Mouse (Mus musculus) B cell, adult 62 days (primary cell): ENCODE results near the gene Unk. TPM values are rescaled to one million over a fixed set of nuclear protein-coding genes. Genes with fewer than 3 reads are reported as not detected.

Experiments used
- total RNA-seq: library from RNA; stranded (reverse); gene quantifications from 4 replicates; pipeline ENCODE4 v1.2.4, GENCODE M21; 2023

The Unk gene
- 81.4 to 104 TPM (median 94.5 TPM) in 4 replicates for total RNA-seq

DNA sequence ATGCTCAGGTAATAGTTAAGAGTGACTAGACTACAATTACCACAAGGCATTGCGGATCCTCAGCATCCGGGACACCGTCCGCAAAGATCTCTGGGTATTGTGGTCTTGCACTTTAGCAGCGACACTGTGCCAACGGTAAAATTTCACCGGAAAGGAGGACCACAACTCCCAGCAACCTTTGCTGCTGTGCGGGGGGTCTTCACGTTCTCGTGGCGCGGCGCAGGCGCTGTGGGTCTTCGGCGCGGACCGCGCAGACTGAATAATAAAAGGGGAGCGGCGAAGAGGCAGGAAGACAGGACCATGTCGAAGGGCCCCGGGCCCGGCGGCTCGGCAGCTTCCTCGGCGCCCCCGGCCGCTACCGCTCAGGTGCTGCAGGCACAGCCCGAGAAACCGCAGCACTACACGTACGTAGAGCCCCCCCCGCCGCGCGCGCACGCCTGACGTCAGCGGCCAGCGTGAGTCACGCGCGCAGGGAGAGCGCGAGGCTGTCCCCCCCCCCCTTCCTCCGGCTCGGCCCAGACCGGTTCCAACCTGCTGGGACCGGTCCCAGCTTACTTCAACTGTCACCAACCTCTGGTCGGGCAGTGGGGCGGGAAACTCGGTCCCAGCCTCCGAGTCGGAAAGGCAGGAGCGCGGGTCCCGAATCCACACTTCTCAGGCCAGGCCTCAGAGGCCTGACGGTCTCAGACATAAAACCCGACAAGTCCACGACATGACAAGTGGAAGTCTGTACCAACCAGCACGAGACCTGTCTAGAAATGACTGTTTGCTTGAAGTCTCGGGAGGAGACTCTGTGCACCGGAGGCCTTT, at the start of gene Unk:
Gene Unk, plus strand, starts transcription at position 235 of the 810 bp plus-strand sequence.

GRCm38 (mm10) chr11:116012262-116012947, 17.7 kb upstream of the Unk start, which contains the start of gene Galk1:
Gene Galk1, minus strand, starts transcription at chr11:116012719.

GRCm38 (mm10) chr11:116027756-116028155, 2.4 kb upstream of the Unk start, which contains the start of gene H3f3b:
Gene H3f3b, minus strand, starts transcription at chr11:116027962.

DNA sequence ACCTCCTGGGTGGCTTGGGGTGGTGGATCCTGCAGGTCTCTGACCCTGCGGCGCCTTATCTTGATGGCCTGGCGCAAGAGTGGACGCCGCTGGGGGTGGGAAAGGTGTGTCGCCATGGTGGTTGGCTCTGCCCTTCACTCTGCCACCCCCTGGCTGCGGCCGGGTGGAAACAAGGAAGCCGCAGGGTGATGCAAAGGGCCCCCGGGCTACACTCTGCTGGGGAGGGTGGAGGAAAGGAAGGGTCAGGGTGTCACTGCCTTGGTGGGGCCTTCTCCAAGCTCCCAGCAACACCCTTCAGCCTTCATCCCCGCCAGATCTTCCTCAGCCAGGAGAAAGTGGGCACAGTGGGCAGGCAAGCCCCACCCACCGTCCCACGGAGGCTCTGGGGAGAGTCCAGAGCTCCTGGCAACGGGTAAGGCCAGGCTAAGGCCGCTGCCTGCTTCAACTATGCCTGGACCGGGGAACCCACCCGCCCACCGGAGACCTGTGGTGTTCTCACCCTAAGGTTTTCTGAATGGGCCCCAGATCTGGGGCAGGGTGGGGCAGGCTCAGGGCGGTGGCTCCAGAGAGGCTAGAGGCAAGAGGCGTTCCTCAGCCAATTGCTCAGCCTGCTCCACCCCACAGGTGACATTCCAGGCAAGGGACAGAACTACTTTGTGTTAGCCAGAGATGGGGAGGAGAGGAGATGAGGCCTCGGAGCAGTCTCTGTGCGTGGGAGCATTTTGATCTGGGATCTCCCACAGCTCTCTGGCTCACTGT, 47.5 kb downstream of the Unk start, which contains the start of gene Unc13d:
Gene Unc13d, minus strand, starts transcription at position 516 of the 759 bp plus-strand sequence.

GRCm38 (mm10) chr11:116086258-116087193, 56.4 kb downstream of the Unk start, which contains the start of gene Wbp2:
Gene Wbp2, minus strand, starts transcription at chr11:116086995.

Other genes with a start within 250 kb of the Unk start
- 3.6 to 6.4 TPM (median 4.4 TPM) in 4 replicates for gene Caskin2, start 216.7 kb upstream of the Unk start, total RNA-seq
- gene Tsen54, start 215.6 kb upstream of the Unk start, total RNA-seq: 31.5 to 33.3 TPM (median 32.9 TPM) in 4 replicates
- 25.7 to 39.1 TPM (median 29.7 TPM) in 4 replicates for gene Llgl2, start 206.3 kb upstream of the Unk start, total RNA-seq
- gene Myo15b, start 171.9 kb upstream of the Unk start, total RNA-seq: 0.39 to 0.54 TPM (median 0.53 TPM) in 3 of 4 replicates, not detected in the other
- gene Smim5, start 130.4 kb upstream of the Unk start, total RNA-seq: not detected in 4 replicates
- not detected in 4 replicates for gene Smim6, start 118.3 kb upstream of the Unk start, total RNA-seq
- gene Sap30bp, start 97.0 kb upstream of the Unk start, total RNA-seq: 38.0 to 55.8 TPM (median 40.2 TPM) in 4 replicates
- 55.1 to 64.6 TPM (median 58.9 TPM) in 4 replicates for gene Recql5, start 96.8 kb upstream of the Unk start, total RNA-seq
- 0.18 to 1.8 TPM (median 0.19 TPM) in 3 of 4 replicates, not detected in the other for gene Itgb4, start 55.6 kb upstream of the Unk start, total RNA-seq
- gene Galk1, start 17.6 kb upstream of the Unk start, total RNA-seq: 17.5 to 20.1 TPM (median 19.0 TPM) in 4 replicates
- gene H3f3b, start 2.4 kb upstream of the Unk start, total RNA-seq: 3,317 to 3,559 TPM (median 3,439 TPM) in 4 replicates
- gene Unc13d, start 47.6 kb downstream of the Unk start, total RNA-seq: 51.9 to 63.8 TPM (median 57.8 TPM) in 4 replicates
- 281 to 313 TPM (median 301 TPM) in 4 replicates for gene Wbp2, start 56.7 kb downstream of the Unk start, total RNA-seq
- gene Trim47, start 96.9 kb downstream of the Unk start, total RNA-seq: 0.36 to 2.8 TPM (median 0.91 TPM) in 4 replicates
- 34.0 to 37.5 TPM (median 35.3 TPM) in 4 replicates for gene Trim65, start 100.8 kb downstream of the Unk start, total RNA-seq
- gene Mrpl38, start 108.5 kb downstream of the Unk start, total RNA-seq: 55.2 to 60.4 TPM (median 56.1 TPM) in 4 replicates
- 34.0 to 40.7 TPM (median 37.1 TPM) in 4 replicates for gene Fbf1, start 137.8 kb downstream of the Unk start, total RNA-seq
- gene Ten1, start 168.5 kb downstream of the Unk start, total RNA-seq: 44.4 to 61.0 TPM (median 49.8 TPM) in 4 replicates
- gene Acox1, start 168.7 kb downstream of the Unk start, total RNA-seq: 28.1 to 37.5 TPM (median 32.6 TPM) in 4 replicates
- gene Evpl, start 207.8 kb downstream of the Unk start, total RNA-seq: 0.09 to 0.27 TPM (median 0.23 TPM) in 4 replicates
- 52.0 to 58.7 TPM (median 55.8 TPM) in 4 replicates for gene Srp68, start 243.9 kb downstream of the Unk start, total RNA-seq